Mouse (Mus musculus) thymus, postnatal 4 days (tissue): ENCODE data around the gene Cnn2.
A peak's percentile ranks its signal among the peaks of the same experiment; 100 is the strongest.

Source experiments
- DNase-seq: peaks from one replicate; pipeline ENCODE4 v3.0.0; 2021

The Cnn2 gene

DNA sequence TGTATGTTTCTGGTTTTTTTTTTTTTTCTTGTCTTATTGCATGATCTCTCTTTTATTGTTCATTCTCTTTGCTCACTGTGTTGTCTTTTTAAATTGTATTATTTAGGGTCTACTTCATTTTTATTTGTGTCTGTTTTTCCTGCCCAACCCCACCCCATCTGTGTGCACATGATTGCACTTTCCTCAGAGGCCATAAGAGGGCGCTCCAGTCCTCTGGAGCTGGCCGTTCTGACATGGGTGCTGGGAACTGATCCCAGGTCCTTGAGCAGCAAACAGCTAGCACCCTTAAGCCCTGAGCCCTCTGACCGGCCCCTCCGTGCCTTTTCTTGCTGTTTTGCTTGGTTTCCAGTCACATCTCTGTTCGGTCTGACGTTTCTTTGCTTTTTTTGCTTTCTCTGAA lies 3.2 kb downstream of the Cnn2 start:
- DNase-seq, result no peak

DNA sequence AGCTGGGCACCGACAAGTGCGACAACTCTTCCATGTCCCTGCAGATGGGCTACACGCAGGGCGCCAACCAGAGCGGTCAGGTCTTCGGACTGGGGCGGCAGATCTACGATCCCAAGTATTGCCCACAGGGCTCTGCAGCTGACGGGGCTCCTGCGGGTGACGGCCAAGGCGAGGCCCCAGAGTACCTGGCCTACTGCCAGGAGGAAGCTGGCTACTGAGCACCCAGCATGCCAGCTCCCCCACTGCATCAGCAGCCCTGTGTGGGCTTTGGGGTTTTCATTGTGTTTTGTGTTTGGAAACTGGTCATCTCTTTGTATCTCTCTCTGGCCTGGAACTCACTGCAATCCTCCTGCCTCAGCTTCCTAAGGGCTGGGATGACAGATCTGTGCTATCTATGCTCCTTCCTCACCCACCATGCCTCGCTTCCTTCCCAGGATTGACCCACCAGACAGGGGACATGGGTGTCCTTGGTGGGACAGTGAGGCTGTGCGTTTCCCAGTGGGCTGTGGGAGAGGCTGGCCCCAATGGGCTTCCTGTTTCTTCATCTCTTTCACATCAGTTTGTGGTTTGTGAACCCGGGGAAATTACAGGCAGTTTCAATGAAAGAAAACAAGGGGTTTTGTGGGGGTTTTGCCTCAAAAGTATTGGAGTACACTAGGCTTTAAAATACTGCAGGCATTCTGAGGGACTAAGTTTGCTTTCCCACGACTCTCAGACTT lies 6.2 kb downstream of the Cnn2 start:
- peak; percentile 47 for DNase-seq

GRCm38 (mm10) chr10:79995636-79996035 lies 7.3 kb downstream of the Cnn2 start:
- DNase-seq, result no peak

GRCm38 (mm10) chr10:79996272-79997033 lies 8.1 kb downstream of the Cnn2 start, which contains the start of gene Abca7:
Abca7 (plus strand) TSS chr10:79996494.
- peak; percentile 99 for DNase-seq

DNA sequence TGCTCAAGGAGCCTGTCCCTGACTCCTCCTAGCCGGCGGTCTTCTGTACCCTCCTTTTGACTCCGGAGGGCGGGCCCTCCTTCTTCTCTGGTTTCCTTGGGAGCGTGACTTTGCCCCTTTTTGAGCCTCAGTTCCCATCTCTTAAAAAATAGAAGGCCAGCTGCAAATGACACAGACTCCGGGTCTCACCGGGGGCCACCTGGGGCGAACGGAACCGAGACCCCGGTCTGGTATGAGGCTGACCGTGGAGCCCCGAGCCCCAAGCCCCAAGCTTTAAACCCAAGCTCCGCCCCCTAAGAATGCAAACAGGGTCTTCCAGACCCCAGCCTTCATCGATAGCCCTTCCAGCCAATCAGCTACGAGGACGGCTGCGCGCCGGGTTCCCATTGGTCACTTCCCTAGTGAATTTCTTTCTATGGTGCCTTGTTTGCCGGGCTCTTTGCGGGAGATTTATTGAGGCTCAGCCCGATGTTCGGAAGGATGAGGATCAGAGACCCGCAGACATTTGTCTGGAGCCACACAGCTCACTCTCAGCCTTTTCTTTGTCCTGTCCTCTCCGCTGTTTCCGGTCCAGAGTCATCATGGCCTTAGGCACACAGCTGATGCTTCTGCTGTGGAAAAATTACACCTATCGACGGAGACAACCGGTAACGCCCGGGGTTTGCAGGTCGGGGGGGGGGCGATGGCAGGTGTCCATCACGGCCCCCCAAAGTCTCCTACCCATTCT lies 8.8 kb downstream of the Cnn2 start:
- peak; percentile 84 for DNase-seq

DNA sequence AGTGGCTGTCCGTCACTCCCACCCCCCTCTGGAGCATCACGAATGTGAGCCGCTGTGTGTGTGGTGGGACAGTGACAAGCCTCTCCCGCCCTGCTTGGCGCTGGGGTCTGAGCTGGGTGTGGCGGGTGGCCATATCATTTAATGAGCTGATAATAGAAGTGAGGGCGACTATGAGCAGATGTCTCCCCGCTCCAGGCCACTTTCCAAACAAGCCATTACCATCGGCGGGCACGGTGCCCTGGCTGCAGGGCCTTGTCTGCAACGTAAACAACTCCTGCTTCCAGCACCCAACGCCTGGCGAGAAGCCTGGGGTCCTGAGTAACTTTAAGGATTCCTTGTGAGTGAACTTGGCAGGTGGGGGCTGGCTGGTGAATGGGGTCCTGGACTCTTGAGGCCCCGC lies 9.4 kb downstream of the Cnn2 start:
- DNase-seq, result no peak

- no peak for DNase-seq
These were observed 13.6 kb downstream of the Cnn2 start for GRCm38 (mm10) chr10:80001945-80002344.

- DNase-seq, result no peak
These were observed 14.4 kb downstream of the Cnn2 start for GRCm38 (mm10) chr10:80002829-80003228.

GRCm38 (mm10) chr10:80003374-80004232 lies 15.2 kb downstream of the Cnn2 start:
- no peak for DNase-seq

DNA sequence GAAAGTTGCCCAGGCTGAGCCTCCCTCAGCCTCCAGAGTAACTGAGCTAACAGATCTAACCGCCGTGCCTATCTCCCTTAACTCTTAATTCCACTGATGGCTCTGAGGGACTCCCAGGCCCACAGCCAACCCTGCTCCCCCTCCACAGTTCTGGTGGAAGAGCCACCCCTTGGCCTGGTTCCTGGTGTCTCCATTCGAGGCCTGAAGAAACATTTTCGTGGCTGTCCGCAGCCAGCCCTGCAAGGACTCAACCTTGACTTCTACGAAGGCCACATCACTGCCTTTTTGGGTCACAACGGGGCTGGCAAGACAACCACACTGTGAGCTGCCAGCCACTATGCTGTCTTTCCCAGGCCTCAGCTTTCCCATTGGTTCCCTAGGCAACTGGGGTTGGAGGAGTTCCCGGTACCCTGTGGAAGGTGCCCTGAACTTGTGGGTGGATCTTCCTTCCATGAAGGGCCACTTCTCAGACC lies 15.9 kb downstream of the Cnn2 start:
- no peak for DNase-seq

GRCm38 (mm10) chr10:80011740-80012139 lies 23.4 kb downstream of the Cnn2 start:
- no peak for DNase-seq

DNA sequence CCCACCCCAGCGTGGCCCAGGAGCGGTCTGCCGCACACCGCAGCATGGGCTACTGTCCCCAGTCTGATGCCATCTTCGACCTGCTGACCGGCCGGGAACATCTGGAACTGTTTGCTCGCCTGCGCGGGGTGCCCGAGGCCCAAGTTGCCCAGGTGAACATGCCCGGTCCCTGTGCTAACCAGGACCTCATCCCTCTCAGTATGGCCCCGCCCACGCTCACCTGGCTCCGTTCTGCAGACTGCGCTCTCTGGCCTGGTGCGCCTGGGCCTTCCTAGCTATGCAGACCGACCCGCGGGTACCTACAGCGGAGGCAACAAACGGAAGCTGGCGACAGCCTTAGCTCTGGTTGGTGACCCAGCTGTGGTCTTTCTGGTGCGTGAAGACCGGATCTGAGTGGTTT lies 25.2 kb downstream of the Cnn2 start:
- no peak for DNase-seq

- DNase-seq, result peak; percentile 66
These were observed 26.3 kb downstream of the Cnn2 start for GRCm38 (mm10) chr10:80014484-80015290.

DNA sequence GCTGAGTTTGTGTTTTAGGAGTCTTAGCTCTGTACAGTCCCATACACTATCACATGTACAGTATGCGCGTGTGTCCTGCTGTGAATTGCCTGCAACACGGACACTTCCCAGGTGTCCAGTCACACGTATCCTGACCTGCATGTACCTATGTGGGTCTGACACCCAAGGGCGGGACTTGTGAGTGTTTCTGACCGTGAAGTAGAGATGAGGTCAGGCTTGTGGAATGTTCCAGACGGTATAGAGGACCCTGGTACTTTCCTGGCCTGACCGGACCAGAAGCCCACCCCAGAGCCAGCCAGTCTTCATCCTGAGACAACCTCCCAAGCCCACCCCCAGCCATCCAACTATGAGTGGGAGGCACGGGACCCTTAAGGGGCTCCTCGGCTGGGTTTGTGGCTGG lies 27.2 kb downstream of the Cnn2 start:
- no peak for DNase-seq

DNA sequence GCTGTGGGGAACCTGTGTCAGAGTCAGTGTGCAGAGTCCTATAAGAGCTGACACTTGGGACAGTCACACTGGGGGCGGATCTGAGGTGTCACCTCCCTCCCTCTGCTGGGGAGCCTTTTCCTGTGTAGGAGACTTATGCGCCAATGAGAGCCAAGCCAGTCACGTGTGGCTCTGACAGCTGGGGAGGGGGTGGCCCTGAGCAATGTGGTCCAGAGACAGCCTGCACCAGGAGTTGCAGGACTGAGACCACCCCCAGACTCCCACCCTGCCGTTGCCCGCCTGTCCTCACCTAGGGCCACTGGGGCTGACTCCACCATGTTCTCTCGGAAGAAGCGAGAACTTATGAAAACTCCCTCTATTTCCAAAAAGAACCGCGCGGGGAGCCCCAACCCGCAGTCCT lies 28.1 kb downstream of the Cnn2 start, which contains the start of gene Arhgap45:
Gene Arhgap45, plus strand, starts transcription at position 143 of the 400 bp plus-strand sequence.
- peak; percentile 85 for DNase-seq

GRCm38 (mm10) chr10:80016931-80017330 lies 28.5 kb downstream of the Cnn2 start:
- DNase-seq, result no peak

- DNase-seq, result peak; percentile 95
These were observed 29.0 kb downstream of the Cnn2 start for GRCm38 (mm10) chr10:80017361-80017760.

DNA sequence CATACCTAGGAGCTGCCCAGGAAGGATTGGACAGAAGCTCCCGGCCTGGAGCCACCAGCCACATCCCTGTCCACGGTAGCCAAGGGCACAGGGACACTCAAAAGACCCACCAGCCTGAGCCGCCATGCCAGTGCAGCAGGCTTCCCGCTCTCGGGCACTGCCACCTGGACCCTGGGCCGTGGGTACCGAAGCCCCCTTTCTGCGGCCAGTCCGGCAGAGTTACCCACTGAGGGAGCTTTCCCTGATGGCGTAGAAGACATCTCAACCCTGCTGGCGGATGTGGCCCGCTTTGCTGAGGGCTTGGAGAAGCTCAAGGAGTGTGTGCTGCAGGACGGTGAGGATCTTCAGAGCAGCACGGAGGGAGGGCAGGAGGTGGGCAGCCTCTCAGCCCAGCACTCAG lies 29.4 kb downstream of the Cnn2 start:
- DNase-seq, result peak; percentile 70

DNA sequence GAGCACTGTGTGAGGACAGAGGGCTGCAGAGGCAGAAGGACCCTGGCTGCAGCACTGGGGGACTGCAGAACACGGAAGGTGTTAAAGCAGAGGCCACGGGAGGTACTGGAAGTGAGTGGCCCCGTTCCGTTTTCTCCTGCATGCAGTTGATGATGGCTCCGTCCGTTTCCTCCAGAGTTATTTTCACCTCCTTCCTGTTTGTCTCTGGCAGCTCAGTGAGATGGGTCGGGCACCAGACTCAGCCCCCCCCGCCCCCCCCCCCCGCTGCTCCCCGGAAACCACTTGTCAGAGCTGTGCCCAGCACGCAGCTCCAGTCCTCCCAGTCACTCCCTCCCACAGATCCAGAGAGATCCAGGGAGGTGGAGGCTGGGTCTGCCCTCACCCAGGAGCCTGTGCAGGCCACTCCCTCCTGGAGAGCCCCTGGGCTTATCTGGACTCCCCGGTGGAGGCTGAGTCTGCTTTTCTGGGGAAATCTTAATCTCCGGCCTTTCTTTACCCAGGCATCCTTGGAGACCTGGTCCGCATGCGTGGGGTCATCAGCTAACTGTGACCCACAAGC lies 30.4 kb downstream of the Cnn2 start:
- peak; percentile 68 for DNase-seq

- no peak for DNase-seq
These were observed 31.2 kb downstream of the Cnn2 start for GRCm38 (mm10) chr10:80019471-80020131.

- DNase-seq, result no peak
These were observed 31.8 kb downstream of the Cnn2 start for GRCm38 (mm10) chr10:80020191-80020590.
